Mouse (Mus musculus) lung, adult 2 months (tissue): ENCODE results near the gene Myt1l. TPM values are rescaled to one million over a fixed set of nuclear protein-coding genes. Genes with fewer than 3 reads are reported as not detected.

ENCODE experiments used
- DNase-seq: peaks from one replicate; pipeline ENCODE4 v3.0.0; 2022
- H3K4me1 ChIP-seq: fragments of 200-500 bp; 2 replicates; pipeline ENCODE4 v1.6.1; 2011; ENCODE audit warnings: low read length; ENCODE audit not compliant: control insufficient read depth, insufficient read depth
- H3K4me3 ChIP-seq: fragments of 200-500 bp; replicated peaks from 2 replicates; pipeline ENCODE3; 2011; ENCODE audit warnings: low read depth, mild to moderate bottlenecking, control low read depth, low read length; ENCODE audit errors: extremely low read depth
- CTCF ChIP-seq: fragments of 200-500 bp; IDR thresholded peaks from 2 replicates; pipeline ENCODE4 v1.5.1; 2011; ENCODE audit warnings: mild to moderate bottlenecking, low read length, control low read depth; ENCODE audit not compliant: insufficient read depth
- POLR2A ChIP-seq: fragments of 200-500 bp; IDR thresholded peaks from 2 replicates; pipeline ENCODE4 v1.6.1; 2011; ENCODE audit warnings: low read depth, mild to moderate bottlenecking, control low read depth, low read length, borderline replicate concordance; ENCODE audit errors: extremely low read depth
- WGBS: fragments of 180-500 bp; shearing (Covaris S2); methylation state at CpG from one replicate; pipeline ENCODE4 v1.1.7; 2018; 5-methylcytosine and 5-hydroxymethylcytosine counted together
- polyA plus RNA-seq: library from polyadenylated mRNA; depleted of rRNA; stranded (reverse); fragments of >200 nt; gene quantifications from 2 replicates; pipeline ENCODE4 v1.2.3, GENCODE M21; 2012

Gene Myt1l
- polyA plus RNA-seq, 1 experiment, result not detected

DNA sequence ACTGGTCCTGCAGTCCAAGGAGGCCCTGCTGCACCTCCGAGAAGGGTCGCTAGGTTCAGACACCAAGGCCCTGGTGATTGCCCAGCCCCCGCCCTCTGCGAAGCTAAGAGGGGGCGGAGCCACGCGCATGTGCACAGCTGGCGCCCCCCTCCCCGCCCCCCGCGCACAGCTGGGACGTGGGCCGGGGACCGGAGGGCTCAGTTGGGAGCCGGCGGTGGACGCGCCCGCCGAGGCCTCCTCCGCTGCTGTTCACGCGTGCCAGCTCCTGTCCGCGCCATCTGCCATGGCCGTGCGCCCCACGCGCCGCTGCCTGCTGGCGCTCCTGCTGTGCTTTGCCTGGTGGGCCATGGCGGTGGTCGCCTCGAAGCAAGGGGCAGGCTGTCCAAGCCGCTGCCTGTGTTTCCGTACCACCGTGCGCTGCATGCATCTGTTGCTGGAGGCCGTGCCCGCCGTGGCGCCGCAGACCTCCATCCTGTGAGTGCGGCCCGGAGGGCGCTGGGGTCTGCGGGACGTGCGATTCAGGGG is 409.7 kb downstream of the Myt1l start:
- Histone ChIP-seq H3K4me1 (peaks cover 2% of the 10 kb centered on the region; the same call in 1 of the 2 replicates), H3K4me3 (peak overlapping the region; percentile 84)
- DNase-seq, result peak; percentile 39
- TF ChIP-seq POLR2A (peak; percentile 59; the same call in 1 of the 2 replicates), CTCF (no peak)
- WGBS, result under 1% methylated on average over 49 of the region's 49 CpGs

DNA sequence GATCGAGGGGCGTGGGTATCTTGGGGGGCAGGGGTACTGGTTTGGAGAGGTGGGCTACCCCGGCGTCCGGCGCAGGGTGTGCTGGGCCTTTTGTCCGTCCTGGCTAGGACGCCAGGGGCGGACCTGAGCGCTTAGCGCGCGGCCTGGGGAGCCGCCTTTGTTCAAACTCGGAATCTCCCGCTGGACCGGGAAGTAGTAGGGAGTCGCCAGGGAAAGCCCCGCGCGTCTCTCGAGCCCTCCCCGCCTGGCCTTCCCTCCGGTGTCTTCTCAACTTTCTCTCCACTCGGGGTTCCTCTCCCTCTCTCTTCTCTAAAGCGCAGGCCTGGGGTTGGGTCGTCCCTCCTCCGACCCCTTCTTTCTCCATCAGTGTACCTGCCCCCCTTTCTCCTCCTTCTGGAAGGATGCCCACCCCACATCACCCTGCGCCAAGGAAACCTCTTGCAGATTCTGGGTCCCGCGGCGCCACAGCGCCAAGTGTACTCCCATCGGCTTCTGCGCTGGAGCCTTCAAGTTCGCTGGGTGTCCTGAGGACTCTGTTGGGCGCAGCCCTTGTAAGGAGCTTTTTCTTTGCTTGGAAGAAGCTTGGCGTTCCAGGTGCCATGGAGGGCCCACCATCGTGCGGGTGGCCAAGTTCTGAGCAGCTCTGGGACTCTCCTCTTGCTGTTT is 410.3 kb downstream of the Myt1l start:
- 1% methylated on average over 40 of the region's 40 CpGs for WGBS
- DNase-seq, result peak; percentile 63
- no peak for TF ChIP-seq CTCF
- peak; percentile 9; the same call in 1 of the 2 replicates for TF ChIP-seq POLR2A
- peaks cover 2% of the 10 kb centered on the region; the same call in 1 of the 2 replicates for H3K4me1 ChIP-seq
- peak overlapping the region; percentile 84 for H3K4me3 ChIP-seq

DNA sequence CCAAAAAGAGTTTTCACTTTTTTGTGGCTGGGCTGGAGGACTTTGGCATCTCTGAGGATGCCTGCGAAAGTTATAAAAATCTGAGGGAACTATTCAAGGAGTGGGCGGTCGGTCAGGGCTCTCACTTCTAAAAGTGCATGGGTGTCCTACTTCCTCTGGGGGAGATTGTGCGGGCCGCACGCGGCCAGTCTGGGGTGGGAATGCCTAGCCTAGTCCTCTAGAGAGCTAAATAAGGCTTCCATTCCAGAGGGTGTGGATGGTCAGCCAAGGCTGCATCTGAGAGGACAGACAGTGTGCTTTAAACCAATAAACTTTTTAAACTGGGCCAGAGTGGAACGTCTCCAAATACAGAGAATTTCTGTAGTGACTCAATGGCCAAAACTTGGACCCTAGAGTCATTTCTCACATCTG is 411.1 kb downstream of the Myt1l start:
- TF ChIP-seq POLR2A (no peak), CTCF (no peak)
- no peak for DNase-seq
- Histone ChIP-seq H3K4me1 (peaks cover 4% of the 10 kb centered on the region; the same call in 1 of the 2 replicates), H3K4me3 (peak overlapping the region; percentile 76)
- 17% methylated on average over 8 of the region's 8 CpGs for WGBS

DNA sequence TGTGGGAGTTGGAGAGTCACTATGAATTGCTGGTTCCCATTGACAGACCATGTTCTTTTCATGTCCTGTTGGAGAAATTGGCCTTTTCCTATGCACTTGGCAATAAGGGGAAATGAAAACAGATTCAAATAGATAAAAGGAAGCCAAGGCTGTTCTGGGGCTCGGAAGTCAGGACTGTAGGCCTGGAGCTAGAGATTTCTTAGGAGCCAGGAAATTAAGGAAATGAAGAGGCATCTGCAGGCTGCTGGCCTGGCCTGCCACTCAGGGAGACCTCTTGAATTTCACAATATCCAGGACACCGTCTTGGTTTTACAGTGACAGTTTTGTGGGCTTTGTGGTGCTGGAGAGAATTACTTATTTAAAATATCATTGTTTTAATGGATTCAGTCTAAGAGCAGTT is 414.3 kb downstream of the Myt1l start:
- 33% methylated on average over 2 of the region's 2 CpGs for WGBS
- TF ChIP-seq POLR2A, result no peak

DNA sequence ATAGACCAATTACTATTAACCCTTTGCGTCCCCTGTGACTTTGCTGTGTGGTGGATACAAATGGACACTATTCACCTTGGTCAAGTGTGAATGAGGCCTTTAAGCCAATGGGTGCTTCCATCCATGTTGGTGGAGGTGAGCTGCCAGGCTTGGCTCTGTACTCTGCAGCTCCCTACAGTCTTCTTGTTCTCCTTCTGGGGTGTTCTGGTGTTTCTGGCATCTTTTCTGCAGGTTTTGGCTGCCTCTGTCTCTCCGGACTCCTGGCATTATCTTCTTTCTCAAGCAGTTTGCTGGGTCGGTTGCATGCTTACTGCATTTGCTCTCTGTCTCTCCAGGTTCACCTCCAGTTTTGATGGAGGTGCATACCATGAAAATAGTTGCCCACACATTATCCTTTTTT is 416.5 kb downstream of the Myt1l start:
- H3K4me3 ChIP-seq, result no peak overlapping the region
- no peak for DNase-seq
- H3K4me1 ChIP-seq, result peaks cover 19% of the 10 kb centered on the region
- TF ChIP-seq POLR2A (no peak), CTCF (no peak)
- WGBS, result 69% methylated on average over 3 of the region's 3 CpGs

More for the DNA sequence above, 414.3 kb downstream of the Myt1l start:
- H3K4me1 ChIP-seq, result peaks cover 18% of the 10 kb centered on the region
- H3K4me3 ChIP-seq, result no peak overlapping the region
- no peak for DNase-seq

DNA sequence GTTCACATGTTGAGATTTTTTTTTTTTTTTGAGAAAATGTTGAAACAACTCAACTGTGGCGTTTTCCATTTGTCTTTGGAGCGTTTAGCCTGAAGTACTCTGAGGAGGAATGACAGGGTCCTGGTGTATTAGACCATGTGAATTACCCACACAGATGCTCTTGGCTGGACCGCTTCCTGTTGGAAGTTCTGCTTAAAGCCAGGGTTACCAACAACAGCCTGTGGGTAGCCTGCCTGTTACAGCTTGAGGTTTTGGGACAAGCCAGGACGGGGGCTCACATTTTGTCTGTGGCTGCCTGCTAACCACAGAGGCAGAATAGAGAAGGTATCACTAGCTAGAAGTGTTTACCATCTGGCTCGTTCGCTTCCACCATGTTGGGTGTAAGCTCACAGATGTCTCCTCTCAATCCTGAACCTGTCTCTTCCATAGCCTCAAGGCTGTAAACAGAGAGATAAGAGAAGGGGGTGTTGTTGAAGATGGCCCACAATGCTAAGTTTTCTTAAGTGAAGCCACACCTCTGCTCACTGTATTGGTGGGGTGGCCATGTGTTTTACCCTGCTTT is 417.1 kb downstream of the Myt1l start:
- TF ChIP-seq CTCF (no peak), POLR2A (no peak)
- WGBS, result 70% methylated on average over 6 of the region's 6 CpGs
- no peak for DNase-seq
- Histone ChIP-seq H3K4me1 (peaks cover 19% of the 10 kb centered on the region), H3K4me3 (no peak overlapping the region)

DNA sequence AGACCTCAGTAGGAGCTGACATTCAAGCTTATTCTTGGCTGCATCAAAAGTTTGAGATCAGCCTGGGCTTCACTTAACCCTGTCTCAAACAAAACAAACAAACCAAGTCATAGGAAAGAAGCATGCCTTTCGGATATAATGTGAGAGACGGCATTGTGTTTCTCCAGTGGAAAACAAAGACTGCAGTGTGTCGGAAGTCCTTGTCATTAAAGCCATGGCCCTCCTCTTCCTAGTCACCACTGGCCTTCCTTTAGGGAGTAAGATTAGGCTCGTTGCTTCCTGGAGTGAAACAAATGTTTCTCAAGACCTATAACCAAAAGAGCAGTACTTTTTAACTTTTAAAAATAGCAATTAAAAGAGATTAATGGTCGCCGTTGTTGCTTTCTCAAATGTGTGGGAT is 422.9 kb downstream of the Myt1l start:
- Histone ChIP-seq H3K4me3 (no peak overlapping the region), H3K4me1 (peaks cover 29% of the 10 kb centered on the region)
- TF ChIP-seq CTCF (no peak), POLR2A (no peak)
- no peak for DNase-seq
- WGBS, result 35% methylated on average over 6 of the region's 6 CpGs

DNA sequence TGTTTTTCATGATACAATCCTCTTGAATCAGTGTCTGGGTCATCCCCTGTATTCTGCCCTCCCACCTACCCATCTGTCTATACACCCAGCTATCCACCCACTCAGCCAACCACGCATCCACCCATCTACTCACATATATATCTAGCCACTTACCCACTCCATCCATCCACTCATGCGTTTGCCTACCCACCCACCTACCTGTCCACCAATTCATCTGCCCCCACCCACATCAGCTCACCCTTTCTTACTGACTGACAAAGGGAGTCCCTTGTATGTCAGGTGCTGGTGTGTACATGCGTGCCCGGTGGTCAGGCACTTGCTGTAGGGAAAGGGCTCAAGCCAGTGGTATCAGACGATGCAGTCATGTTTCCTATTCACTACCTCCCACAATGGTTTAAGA is 423.3 kb downstream of the Myt1l start:
- 69% methylated on average over 5 of the region's 5 CpGs for WGBS
- Histone ChIP-seq H3K4me3 (no peak overlapping the region), H3K4me1 (peaks cover 28% of the 10 kb centered on the region)
- no peak for DNase-seq
- TF ChIP-seq POLR2A, result no peak
- TF ChIP-seq CTCF, result no peak

DNA sequence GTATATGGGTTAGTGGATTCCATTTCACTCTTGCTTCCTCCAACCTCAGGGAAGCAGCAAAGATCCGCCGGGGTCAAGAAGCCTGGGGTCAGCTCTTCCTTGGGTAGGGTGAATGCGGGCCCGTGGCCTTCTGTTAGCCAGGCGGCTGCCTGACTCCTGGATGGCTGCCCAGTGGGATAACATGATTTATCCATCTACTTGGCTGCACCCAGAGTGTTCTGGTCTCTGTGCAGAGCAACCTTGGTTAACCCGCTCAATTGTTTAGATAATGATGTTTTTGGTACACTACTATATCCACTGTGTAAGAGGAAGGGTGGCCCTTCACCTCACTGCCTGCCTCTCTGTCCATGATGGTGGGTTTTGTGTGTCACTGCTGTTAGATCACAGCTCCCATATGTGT is 423.9 kb downstream of the Myt1l start:
- no peak overlapping the region for H3K4me3 ChIP-seq
- WGBS, result 28% methylated on average over 6 of the region's 6 CpGs
- TF ChIP-seq POLR2A, result no peak
- TF ChIP-seq CTCF, result no peak
- no peak for DNase-seq
- H3K4me1 ChIP-seq, result peaks cover 34% of the 10 kb centered on the region

DNA sequence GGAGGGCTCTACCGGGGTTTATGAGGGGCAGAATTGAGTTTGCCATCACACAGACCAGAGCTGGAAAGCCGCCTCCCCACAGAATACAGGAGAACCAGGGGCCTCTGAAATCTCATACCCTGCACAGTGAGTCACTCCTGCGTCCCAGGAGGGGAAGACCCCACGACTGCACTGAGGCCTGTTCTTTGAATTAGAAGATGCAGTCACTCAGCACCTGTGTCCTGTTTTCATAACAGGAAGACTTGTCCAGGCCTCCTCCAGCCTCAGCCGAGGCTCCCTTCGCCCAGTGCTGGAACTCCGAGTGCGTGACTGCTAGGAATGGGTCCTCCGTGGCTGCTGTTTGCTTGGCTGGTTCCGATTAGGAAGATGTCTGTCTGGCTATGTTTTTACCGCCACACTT is 425.8 kb downstream of the Myt1l start:
- WGBS, result 52% methylated on average over 11 of the region's 11 CpGs
- Histone ChIP-seq H3K4me1 (peaks cover 38% of the 10 kb centered on the region), H3K4me3 (no peak overlapping the region)
- no peak for DNase-seq
- TF ChIP-seq POLR2A (no peak), CTCF (no peak)
